Comparison of ENCODE assay signal across 9 mouse cellular contexts in the genomic region with DNA sequence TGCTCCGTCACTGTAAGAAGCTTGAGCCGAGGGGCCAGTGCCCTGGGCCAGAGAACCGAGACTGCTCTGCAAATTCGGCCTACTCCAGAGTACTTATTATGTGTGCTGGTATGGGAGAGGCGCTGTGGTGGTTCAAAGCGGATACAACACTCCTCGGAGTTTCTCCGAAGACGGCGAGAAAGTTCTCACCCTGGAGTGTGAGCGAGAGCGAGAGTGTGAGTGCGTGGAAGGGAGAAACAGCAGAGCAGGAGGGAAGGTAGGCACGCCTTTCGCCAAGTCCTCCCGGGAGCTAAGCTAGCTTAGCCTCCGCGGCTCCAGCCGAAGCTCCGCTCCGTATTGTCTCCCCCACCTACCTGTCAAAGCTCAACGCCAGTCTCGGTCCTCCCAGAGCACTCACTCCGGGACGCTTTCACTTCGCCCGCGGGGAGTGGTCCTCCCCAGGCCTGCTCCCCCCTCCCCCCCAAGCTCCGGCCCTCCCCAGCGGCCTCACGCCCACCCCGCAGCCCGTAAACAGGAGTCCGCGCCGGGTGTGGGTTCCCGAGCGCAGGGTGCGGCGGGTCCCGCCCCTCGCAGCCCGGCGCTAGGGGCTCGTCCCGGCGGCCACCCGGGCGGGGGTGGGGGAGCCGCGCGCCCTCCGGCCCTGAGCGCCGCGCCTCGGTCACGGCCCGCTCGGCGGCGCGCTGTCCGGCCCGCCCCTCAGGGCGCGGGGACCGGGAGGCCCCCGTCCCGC. TPM values are rescaled to one million over a fixed set of nuclear protein-coding genes. Genes with fewer than 3 reads are reported as not detected.
DNase-seq lines count a peak whose midpoint lies in the region; ATAC-seq lines count a peak whose summit lies in the region.
"Had no signal": no experiment of that assay in that cellular context is flagged by ENCODE, and none has a peak within 500 bp of the region (broad histone marks: within the 10 kb centered on the region; RNA-seq: fewer than 3 reads in every experiment).

No protein-coding gene starts in this region.

- H3K36me3 ChIP-seq in forebrain, embryonic 14.5 days (ENCODE audit: control insufficient read depth, insufficient read depth, low read length) = no peaks in the 10 kb centered on the region

- peak; percentile 40 for DNase-seq in MEL-GATA-1-ER (ENCODE audit: extremely low read depth, low read depth)
- peak; percentile 60 for DNase-seq in forebrain, embryonic 14.5 days (ENCODE audit: low spot score)
- DNase-seq in layer of hippocampus, adult 9-11 months = peak; percentile 10
- DNase-seq in lung, postnatal 14 days = peak; percentile 37
- DNase-seq in ovary, postnatal 14 days (ENCODE audit: low spot score) = peak; percentile 22
- DNase-seq in thymus, postnatal 14 days = peak; percentile 63

- no peaks in the 10 kb centered on the region for H3K27me3 ChIP-seq in forebrain, embryonic 14.5 days (replicated peaks; ENCODE audit: control insufficient read depth, insufficient read depth, low read length)

- H3K9me3 ChIP-seq in forebrain, embryonic 14.5 days (replicated peaks; ENCODE audit: control insufficient read depth, low read length) = no peaks in the 10 kb centered on the region

- H3K9ac ChIP-seq in forebrain, embryonic 14.5 days (ENCODE audit: low read length) = peak overlapping the region; percentile 93

- WGBS in forebrain, embryonic 14.5 days = under 1% methylated on average over 55 of the region's 70 CpGs

- H3K4me3 ChIP-seq in forebrain, embryonic 14.5 days (ENCODE audit: low read depth, low read length) = peak overlapping the region; percentile 93

- H3K27ac ChIP-seq in forebrain, embryonic 14.5 days (ENCODE audit: low read depth, low read length) = peak overlapping the region; percentile 94

- H3K4me2 ChIP-seq in forebrain, embryonic 14.5 days (ENCODE audit: low read length) = peak overlapping the region; percentile 83

- peaks cover 16% of the 10 kb centered on the region for H3K4me1 ChIP-seq in forebrain, embryonic 14.5 days (ENCODE audit: control insufficient read depth, insufficient read depth, low read length)

- ATAC-seq in cerebellum, adult (ENCODE audit: insufficient number of reproducible peaks, low FRiP score, low TSS enrichment) = peak; percentile 14
- ATAC-seq in forebrain, embryonic 14.5 days = peak; percentile 75
- ATAC-seq in hematopoietic stem cell, adult 5-6 weeks (replicated peaks in 1 of 2; ENCODE audit: insufficient read depth in 1 of 2, low FRiP score in 2 of 2, low TSS enrichment in 1 of 2, low read depth in 1 of 2, poor library complexity in 2 of 2, severe bottlenecking in 2 of 2) = peak; percentile 23 to 62

RNA-seq across cellular contexts. Expression of a gene that starts 0.8 kb away (rescaled TPM):
- 15.6 and 17.2 TPM in 2 replicates for polyA plus RNA-seq in forebrain, embryonic 14.5 days (2014; fragmentation: Nextera tagmentation; extraction: Ambion mirVana)
- total RNA-seq in hematopoietic stem cell, adult 5-6 weeks (2017) = 31.6 and 36.5 TPM in 2 replicates

RNA-seq across cellular contexts. Expression of a gene that starts 21.6 kb away (rescaled TPM):
- not detected in 2 replicates for polyA plus RNA-seq in forebrain, embryonic 14.5 days (2014; fragmentation: Nextera tagmentation; extraction: Ambion mirVana)
- not detected in 2 replicates for total RNA-seq in hematopoietic stem cell, adult 5-6 weeks (2017)
- total RNA-seq: layer of hippocampus, postnatal 10 days had no signal

Comparison
In these comparisons a context has a peak if more than half of its experiments do, and no peak if none do; other contexts are left out.
1. Peak in every context shown above with its lines: DNase-seq, ATAC-seq, H3K4me3 ChIP-seq and H3K27ac ChIP-seq.
2. DNase-seq: peak in every context shown above with its lines; median percentile 63 in thymus, postnatal 14 days; 60 in forebrain, embryonic 14.5 days; 40 in MEL-GATA-1-ER; 37 in lung, postnatal 14 days; 22 in ovary, postnatal 14 days; 10 in layer of hippocampus, adult 9-11 months.
3. ATAC-seq: peak in every context shown above with its lines; median percentile 75 in forebrain, embryonic 14.5 days; 42 in hematopoietic stem cell, adult 5-6 weeks; 14 in cerebellum, adult.